Mouse (Mus musculus) cerebellum, adult 2 months (tissue): ENCODE results near the gene Slc6a13.

Experiments
- CTCF ChIP-seq: fragments of 200-500 bp; IDR thresholded peaks from 2 replicates; pipeline ENCODE4 v1.5.1; 2011; ENCODE audit warnings: low read depth, mild to moderate bottlenecking, control low read depth, low read length, moderate library complexity, borderline replicate concordance; ENCODE audit not compliant: insufficient read depth
- POLR2A ChIP-seq: fragments of 200-500 bp; IDR thresholded peaks from 2 replicates; pipeline ENCODE4 v1.6.1; 2011; ENCODE audit warnings: low read length, control low read depth, borderline replicate concordance; ENCODE audit not compliant: insufficient read depth

GRCm38 (mm10) chr6:121303466-121304220 is 3.6 kb downstream of the Slc6a13 start:
- TF ChIP-seq CTCF (no peak), POLR2A (no peak)
